Mouse (Mus musculus): Measurements from ENCODE around the gene Vwa5b2.

Gene Vwa5b2

DNA sequence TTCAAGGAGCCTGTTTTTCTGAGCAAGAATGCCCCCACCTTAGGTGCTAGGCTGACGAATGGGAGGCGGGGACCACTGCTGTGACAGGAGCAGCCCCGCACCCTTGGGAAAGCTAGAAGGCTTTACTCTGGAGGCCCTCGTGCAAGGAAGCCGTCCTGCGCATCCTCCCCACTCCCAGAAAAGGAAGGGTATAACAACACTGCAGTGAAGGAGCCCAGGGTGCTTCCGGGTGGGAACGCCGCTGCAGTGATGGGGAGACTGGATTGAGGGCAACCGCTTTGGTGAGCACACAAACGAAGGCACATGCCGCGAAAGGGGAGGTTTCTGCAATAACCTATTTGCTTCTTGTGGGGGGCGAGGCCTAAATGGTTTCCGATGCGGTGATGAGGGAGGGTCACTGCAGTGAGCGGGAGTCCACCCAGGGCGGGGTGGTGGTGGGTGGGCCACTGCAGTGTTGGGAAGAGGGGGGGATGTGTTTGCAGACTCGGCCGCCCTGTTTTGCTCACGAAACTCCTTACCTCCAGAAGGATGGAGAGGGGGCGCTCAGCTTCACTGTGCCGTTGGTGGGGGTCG is at the start of gene Vwa5b2:
Vwa5b2 (plus strand) TSS at position 106 of the 573 bp plus-strand sequence.
- DNase-seq, result no peak

DNA sequence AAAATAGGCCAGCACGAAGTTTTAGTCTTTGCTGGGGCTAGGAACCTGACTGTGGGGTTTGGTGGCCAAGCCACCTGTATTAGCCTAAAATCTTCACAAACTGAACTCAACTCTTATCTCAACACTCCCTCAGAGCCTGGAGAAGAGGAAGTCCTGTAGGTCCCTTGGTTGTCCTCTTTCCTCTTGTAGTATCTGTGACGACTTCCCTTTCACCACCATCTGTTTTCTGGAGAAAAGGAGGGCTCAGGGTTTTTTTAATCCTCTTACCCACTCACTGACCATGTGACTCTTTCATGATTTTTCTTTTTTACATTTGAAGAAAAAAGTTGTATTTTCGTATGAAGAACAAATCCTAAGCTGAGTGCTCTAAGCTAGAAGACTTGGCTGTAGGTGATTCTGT is 49.6 kb upstream of the Vwa5b2 start:
- DNase-seq, result no peak

- no peak for DNase-seq
Observed at GRCm38 (mm10) chr16:20540438-20540837, 48.8 kb upstream of the Vwa5b2 start.

GRCm38 (mm10) chr16:20545696-20546095 is 43.6 kb upstream of the Vwa5b2 start:
- DNase-seq, result no peak

DNA sequence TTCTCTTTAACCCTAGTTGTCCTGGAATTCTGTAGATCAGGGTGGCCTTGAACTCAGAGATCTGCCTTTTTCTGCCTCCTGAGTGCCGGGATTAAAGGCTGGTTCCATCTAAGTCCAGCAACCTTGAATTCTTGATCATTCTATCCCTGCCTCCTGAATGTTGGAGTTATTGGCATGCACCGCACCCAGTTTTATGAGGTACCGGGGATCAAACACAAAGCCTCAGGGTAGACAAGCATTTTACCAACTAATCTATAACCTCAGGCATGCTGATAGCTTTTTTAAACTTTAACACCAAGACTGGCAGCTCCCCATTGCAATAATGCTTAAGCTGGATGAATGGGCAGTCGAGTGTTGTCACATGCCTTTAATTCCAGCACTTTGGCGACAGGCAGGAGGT is 41.8 kb upstream of the Vwa5b2 start:
- DNase-seq, result no peak

DNA sequence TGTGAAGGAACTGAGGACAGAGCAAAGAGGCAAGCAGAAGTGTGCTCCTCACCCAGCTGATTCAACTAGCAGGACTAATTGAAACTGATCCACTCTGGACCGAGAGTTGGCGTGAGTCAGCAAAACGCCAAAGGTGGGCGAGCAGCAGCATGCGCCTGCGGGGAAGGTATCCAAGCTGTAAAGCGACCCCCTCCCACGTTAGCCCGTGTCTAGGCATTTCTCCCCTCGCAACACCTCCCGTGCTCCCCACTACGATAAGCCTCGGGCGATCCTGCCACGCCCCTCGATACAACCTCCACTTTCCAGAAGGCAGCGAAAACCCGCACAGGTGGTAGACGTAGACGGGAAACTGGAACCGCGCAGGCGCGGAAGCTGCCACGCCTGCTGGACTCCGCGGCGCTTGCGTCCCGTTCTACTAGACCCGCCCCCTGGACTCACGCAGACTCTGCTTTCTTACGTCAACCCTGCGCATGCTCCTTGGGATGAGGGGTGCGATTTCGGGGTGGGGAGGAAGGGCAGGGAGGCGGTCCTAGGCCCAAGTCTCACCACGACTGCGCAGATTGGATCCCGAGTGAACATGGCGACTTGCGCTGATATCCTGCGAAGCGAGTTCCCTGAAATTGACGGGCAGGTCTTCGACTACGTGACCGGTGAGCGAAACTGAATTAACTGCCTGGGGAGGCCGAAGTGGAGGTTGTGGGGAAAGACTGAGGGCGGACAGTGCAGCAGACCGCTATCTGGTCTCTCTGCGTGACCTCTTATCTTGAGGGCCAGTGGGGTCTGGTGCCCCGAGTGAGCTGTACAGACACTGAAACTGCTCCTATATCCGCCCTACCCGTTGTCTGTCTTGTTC is 40.9 kb upstream of the Vwa5b2 start, which contains the start of gene Abcf3:
Abcf3 (plus strand) TSS at position 482 of the 853 bp plus-strand sequence.
- DNase-seq, result peak; percentile 96

GRCm38 (mm10) chr16:20549161-20549560 is 40.1 kb upstream of the Vwa5b2 start:
- DNase-seq, result no peak

DNA sequence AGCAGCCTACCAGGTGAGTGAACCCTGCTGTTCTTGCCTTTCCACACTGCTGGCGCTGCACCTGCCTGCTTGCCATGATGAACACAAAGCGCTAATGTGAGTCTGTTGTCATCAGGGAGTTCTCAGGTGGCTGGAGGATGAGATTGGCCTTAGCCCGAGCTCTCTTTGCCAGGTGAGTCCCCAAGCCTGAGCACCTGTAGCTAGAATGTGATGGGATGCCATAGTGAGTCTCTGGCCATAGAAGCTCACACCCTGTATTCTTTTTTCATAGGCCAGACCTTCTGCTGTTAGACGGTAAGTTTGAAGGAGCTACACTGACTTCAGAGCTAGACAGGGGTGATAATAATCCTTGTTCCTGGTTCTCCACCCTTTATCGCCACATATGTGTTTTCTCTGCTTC is 37.6 kb upstream of the Vwa5b2 start:
- DNase-seq, result no peak

DNA sequence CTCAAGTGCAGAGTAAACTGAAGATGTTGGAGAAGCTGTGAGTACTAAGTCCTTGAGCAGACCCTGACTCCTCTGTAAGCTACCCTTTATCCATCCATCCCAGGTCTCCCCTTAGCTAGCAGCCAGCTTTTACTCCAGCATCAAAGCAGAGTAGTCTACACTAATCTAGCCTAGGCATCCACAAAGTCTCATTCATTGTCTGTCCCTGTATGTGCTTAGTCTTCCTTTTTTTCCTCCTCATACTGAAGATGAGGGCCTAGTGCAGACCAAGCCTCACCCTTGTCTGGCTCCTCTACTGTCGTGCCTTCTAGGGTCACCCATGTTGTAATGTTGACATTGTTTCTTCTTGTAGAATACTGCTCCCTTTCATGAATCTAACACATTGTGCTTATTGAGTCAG is 36.7 kb upstream of the Vwa5b2 start:
- no peak for DNase-seq

DNA sequence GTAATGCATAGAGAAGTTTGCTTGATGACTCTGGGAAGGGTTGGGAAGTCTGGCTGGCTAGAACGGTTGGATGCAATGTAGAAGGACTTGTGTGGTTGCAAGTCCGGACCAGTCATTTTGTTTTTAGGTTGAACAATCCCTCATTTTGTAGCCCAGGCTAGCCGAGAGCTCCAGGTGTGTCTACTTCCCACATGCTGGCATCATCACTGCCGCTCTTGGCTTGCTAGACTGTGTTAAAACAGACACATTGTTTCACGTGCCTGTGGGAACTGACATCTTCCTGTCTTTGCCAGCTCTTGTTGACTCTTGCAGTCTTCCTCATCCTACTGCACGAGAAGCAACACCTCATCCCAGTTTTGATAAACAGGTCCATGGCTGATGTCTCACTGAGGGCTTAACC is 34.3 kb upstream of the Vwa5b2 start:
- DNase-seq, result no peak

DNA sequence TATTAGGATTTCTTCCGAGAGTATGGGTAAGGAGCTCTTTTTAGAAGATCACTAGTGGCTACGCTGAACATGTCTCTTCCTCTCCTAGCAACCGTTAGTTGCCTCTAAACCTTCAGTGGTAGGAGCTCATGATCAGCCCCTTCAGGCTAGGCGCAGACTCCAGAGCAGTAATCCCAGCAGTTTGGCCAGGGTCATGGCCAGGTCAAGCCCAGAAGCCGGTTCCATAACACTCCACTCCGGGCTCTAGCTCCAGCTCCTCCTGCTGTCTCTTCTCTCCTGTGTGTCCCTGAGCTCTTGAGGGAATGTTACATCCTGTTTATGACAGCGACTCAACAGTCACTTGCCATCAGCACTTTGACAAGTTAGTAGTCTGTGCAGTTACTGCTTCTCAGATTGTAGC is 31.9 kb upstream of the Vwa5b2 start:
- no peak for DNase-seq

GRCm38 (mm10) chr16:20565075-20565474 is 24.2 kb upstream of the Vwa5b2 start:
- no peak for DNase-seq

DNA sequence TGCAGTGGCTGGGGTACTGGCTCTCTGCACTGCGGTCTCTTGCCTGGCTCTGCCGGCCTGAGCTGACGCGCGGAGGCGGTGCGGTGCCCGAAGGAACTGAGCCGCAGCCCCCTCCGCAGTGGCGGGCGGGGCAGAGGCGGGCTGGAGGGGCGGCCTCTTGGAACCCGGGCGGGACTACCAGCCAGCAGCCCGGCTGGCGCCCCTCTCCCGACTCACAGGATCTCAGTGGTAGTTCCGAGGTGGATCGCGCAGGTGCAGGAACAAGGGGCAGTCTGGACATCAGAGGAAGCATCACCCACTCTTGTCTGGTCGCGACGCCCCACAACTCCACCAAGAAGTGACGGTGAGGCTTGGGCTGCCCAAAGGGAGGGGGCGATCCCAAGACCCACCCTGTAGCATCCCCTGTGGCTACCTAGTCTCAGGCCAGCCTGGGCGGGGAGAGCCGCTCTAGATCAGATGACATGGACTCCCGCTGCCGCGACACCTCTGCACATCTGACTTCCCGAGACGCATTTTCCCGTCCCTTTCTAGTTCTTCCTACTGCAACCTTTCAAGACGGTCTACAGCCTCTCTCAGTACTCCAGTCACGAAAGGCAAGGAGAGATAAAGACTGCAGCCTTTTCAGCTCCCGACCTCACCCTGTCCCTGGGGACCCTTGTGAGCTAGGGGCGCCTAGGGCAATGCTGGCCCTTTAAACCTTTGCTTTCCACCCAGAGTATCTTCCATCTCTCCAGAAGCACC is 838 bp downstream of the Vwa5b2 start:
- DNase-seq, result peak; percentile 26

DNA sequence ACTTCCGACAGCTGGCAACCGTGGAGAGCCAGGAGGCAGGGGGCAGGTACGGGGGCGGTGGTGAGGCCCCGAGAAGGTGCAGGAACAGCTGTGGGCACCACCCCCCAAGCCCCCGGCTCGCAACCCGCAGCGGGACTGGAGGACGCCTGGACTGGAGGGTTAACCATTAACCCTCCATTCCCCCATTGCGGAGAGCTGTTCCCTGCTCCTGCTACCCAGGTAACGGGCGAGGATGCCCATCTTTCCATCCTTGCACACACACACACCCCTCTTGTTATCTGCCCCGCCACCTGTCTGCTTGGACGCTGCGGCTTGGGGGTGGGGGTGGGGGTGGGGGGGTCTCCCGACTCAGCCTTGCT is 1.4 kb downstream of the Vwa5b2 start:
- DNase-seq, result no peak

GRCm38 (mm10) chr16:20591076-20591705 is 1.9 kb downstream of the Vwa5b2 start:
- DNase-seq, result peak; percentile 36

DNA sequence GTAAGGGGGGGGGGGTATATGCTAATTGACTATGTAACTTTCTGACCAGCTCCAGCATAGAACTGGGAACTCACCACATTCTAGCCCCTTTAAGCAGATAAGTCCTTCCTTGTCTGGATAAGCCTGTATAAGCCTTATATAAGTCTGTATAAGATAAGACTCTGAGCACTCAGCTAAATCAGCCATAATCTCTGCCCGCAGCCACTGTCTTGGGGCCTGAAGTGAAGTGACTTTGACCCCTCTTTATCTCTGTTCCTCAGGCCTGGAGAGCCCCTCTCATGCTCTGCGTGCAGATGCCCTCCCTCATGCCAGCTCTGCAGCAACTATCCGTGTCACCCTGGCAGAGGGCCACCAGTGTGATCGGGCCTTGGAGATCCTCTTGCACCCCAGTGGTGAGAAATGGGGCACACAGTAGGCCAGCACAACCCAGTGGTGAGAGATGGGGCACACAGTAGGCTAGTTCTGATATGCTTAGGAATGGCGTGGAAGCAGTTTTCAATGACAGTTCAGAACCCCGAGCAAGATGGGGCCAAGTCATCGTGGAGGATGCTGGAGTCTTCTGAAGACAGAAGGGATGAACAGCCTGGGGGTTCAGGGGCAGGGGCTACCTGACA is 5.9 kb downstream of the Vwa5b2 start:
- no peak for DNase-seq

DNA sequence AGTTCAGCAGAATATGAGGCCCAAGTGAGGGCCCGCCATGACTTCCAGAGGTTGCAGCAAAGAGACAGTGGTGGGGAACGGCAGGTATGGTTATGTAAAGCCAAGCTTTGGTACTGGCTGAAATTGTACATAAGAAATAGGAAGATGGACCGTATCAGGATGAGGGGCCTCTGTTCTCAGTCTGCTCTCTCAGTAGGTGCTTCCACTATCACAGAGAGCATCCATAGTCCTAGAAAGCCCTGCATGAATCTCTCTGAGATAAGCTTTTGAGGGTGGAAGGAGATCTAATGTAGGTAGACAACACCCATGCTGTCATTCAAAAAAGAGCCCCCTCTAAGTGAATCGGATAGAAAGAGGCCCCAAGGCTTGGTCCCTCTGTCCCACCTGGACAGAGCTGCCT is 6.5 kb downstream of the Vwa5b2 start:
- DNase-seq, result no peak

- no peak for DNase-seq
Observed at GRCm38 (mm10) chr16:20596687-20597441, 7.6 kb downstream of the Vwa5b2 start.

GRCm38 (mm10) chr16:20600511-20600910 is 11.2 kb downstream of the Vwa5b2 start:
- DNase-seq, result no peak

GRCm38 (mm10) chr16:20604705-20605104 is 15.4 kb downstream of the Vwa5b2 start:
- DNase-seq, result no peak

DNA sequence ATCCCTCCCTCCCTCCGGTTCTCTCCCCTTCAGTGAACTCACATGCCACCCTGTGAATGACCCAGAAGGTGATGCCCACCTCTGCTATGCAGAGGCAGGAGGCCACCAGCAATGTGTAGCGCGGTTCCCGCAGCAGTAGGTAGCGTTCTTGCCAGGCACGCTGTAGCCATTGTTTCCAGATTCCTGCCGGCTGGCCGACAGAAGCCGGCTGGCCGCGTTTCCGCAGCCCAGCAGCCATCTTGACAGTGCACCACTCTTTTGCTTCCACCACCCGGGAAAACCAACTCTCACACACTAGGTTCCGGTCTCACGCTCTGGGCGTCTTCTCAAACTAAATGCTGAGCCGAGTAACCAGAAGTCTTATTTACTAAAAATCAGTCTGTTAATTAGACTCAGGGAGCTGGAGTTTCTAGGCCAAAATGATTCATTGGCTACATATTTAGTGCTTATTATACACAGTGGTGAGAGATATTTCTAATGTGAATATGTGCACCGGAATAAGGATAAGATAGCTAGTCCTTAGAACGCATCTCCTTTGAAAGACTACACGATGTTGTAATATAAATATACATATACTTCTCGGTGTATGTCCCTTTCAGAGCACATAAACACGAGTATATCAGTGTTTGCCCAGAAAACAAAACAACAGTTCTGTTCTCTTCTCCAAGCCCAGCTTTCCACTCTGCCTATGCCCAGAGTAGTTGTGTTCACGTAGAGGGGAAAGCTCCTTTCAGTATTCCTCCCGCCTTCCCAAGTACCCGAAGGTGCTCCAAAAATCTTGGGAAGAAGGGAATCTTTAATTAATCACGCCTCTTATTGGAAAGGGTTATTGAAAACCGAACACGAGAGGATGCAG is 21.5 kb downstream of the Vwa5b2 start:
- peak; percentile 78 for DNase-seq

All from thymus, postnatal 4 days (tissue).